Mouse (Mus musculus): ENCODE measurements around the gene Cdh16. TPM values are rescaled to one million over a fixed set of nuclear protein-coding genes. Genes with fewer than 3 reads are reported as not detected.

The Cdh16 gene
- polyA plus RNA-seq, 1 experiment from 2014 or later, result not detected

DNA sequence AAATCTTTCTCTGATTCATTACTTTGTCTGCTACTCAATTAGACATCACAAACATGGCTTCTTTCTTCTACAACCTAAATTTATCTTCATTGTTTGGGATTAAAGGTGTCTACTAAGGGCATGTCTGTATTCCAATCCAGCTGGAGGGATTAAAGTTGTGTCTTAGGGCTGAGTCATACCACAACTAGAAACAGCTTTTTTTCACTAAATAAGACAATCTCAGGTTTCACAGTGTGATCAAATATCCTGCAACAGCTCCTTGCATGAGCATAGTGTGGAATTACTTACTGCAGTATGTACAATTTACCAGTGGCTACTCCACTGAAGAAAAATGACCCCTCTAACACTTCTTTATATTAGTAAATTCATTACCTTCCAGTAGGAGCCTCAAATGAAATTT is 63.5 kb downstream of the Cdh16 start:
- Histone ChIP-seq H3K36me3 (replicated peaks; ENCODE audit: control insufficient read depth, insufficient read depth, low read depth, low read length) (no peaks in the 10 kb centered on the region), H3K9ac (replicated peaks; ENCODE audit: low read length) (no peak overlapping the region), H3K27me3 (ENCODE audit: control insufficient read depth, insufficient read depth, low read length) (no peaks in the 10 kb centered on the region), H3K27ac (replicated peaks; ENCODE audit: low read depth, low read length) (no peak overlapping the region), H3K9me3 (replicated peaks; ENCODE audit: control insufficient read depth, low read length) (no peaks in the 10 kb centered on the region), H3K4me2 (ENCODE audit: low read depth, low read length) (no peak overlapping the region), H3K4me3 (ENCODE audit: low read depth, low read length) (no peak overlapping the region), H3K4me1 (ENCODE audit: control insufficient read depth, insufficient read depth, low read length) (no peaks in the 10 kb centered on the region)
- peak; percentile 11 for DNase-seq (ENCODE audit: low spot score)
- no peak for ATAC-seq (replicated peaks; ENCODE audit: insufficient number of reproducible peaks, low FRiP score, low TSS enrichment, low read depth)

DNA sequence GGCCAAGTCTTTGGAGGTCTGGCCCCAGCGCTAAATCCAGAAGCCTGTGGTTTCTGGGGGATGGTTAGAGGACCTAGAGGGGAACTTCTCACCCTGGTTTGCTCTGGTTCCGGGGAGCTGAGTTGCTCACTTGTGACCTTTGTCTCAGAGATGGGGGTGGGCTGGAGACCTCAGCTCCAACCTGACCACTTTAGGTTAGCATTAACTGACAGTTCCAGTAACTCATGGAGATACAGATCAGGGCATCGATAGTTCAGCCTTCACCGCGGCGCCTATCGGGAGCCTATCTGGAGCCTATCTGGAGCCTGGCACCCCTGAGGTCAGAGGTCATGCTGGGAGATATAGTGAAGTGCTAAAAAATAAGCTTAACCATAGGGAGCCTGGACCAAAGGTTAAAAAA is 67.0 kb downstream of the Cdh16 start:
- Histone ChIP-seq H3K4me3 (ENCODE audit: low read depth, low read length) (no peak overlapping the region), H3K27ac (replicated peaks; ENCODE audit: low read depth, low read length) (no peak overlapping the region), H3K9me3 (replicated peaks; ENCODE audit: control insufficient read depth, low read length) (no peaks in the 10 kb centered on the region), H3K36me3 (replicated peaks; ENCODE audit: control insufficient read depth, insufficient read depth, low read depth, low read length) (no peaks in the 10 kb centered on the region), H3K27me3 (ENCODE audit: control insufficient read depth, insufficient read depth, low read length) (no peaks in the 10 kb centered on the region), H3K4me2 (ENCODE audit: low read depth, low read length) (no peak overlapping the region), H3K4me1 (ENCODE audit: control insufficient read depth, insufficient read depth, low read length) (no peaks in the 10 kb centered on the region), H3K9ac (replicated peaks; ENCODE audit: low read length) (no peak overlapping the region)
- DNase-seq (ENCODE audit: low spot score), result no peak
- no peak for ATAC-seq (replicated peaks; ENCODE audit: insufficient number of reproducible peaks, low FRiP score, low TSS enrichment, low read depth)
- WGBS, result 76% methylated on average over 7 of the region's 7 CpGs

DNA sequence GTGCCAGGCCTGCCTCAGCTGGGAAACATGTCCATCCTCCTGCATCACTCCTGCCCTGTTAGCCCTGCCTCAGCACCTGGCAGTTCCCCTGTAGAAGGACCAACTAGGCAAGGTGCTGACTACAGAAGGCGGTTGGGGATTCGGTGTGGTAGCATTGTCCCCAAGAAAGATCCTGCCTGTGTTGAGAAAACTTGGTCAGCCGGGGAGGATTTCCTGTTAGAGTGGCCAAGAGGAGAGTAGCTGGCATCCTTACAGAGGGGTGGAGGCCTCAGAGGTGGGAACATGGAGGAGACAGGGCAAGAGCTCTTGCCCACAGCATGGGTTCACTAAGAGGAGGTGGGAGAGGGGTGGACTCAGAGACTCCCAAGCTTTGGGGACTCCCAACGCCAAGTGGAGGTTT is 69.0 kb downstream of the Cdh16 start:
- Histone ChIP-seq H3K9ac (replicated peaks; ENCODE audit: low read length) (no peak overlapping the region), H3K4me1 (ENCODE audit: control insufficient read depth, insufficient read depth, low read length) (no peaks in the 10 kb centered on the region), H3K27ac (replicated peaks; ENCODE audit: low read depth, low read length) (no peak overlapping the region), H3K9me3 (replicated peaks; ENCODE audit: control insufficient read depth, low read length) (no peaks in the 10 kb centered on the region), H3K27me3 (ENCODE audit: control insufficient read depth, insufficient read depth, low read length) (no peaks in the 10 kb centered on the region), H3K4me2 (ENCODE audit: low read depth, low read length) (no peak overlapping the region), H3K4me3 (ENCODE audit: low read depth, low read length) (no peak overlapping the region), H3K36me3 (replicated peaks; ENCODE audit: control insufficient read depth, insufficient read depth, low read depth, low read length) (no peaks in the 10 kb centered on the region)
- DNase-seq (ENCODE audit: low spot score) (no peak), ATAC-seq (replicated peaks; ENCODE audit: insufficient number of reproducible peaks, low FRiP score, low TSS enrichment, low read depth) (no peak)
- WGBS, result 88% methylated on average over 4 of the region's 4 CpGs

Other genes starting within 250 kb of the Cdh16 start
- 3.3 and 3.8 TPM in 2 replicates for gene Cmtm4, start 228.6 kb downstream of the Cdh16 start, polyA plus RNA-seq (2014; fragmentation: Nextera tagmentation; extraction: Ambion mirVana)
- gene Dync1li2, start 181.3 kb downstream of the Cdh16 start, polyA plus RNA-seq (2014; fragmentation: Nextera tagmentation; extraction: Ambion mirVana), result 63.1 and 66.6 TPM in 2 replicates
- 0.35 and 0.39 TPM in 2 replicates for gene Terb1, start 114.5 kb downstream of the Cdh16 start, polyA plus RNA-seq (2014; fragmentation: Nextera tagmentation; extraction: Ambion mirVana)
- gene Nae1, start 89.8 kb downstream of the Cdh16 start, polyA plus RNA-seq (2014; fragmentation: Nextera tagmentation; extraction: Ambion mirVana), result 133 and 163 TPM in 2 replicates
- gene Car7, start 89.7 kb downstream of the Cdh16 start, polyA plus RNA-seq (2014; fragmentation: Nextera tagmentation; extraction: Ambion mirVana), result 0.64 and 1.5 TPM in 2 replicates
- gene Pdp2, start 32.9 kb downstream of the Cdh16 start, polyA plus RNA-seq (2014; fragmentation: Nextera tagmentation; extraction: Ambion mirVana), result 14.1 and 15.6 TPM in 2 replicates
- gene Rrad, start 6.9 kb upstream of the Cdh16 start, polyA plus RNA-seq (2014; fragmentation: Nextera tagmentation; extraction: Ambion mirVana), result 2.2 and 3.6 TPM in 2 replicates
- gene Ciao2b, start 17.6 kb upstream of the Cdh16 start, polyA plus RNA-seq (2014; fragmentation: Nextera tagmentation; extraction: Ambion mirVana), result 79.7 and 82.5 TPM in 2 replicates
- gene Ces2a, start 109.6 kb upstream of the Cdh16 start, polyA plus RNA-seq (2014; fragmentation: Nextera tagmentation; extraction: Ambion mirVana), result not detected in 2 replicates
- 0.17 TPM in 1 of 2 replicates, not detected in the other for gene Ces2b, start 207.2 kb upstream of the Cdh16 start, polyA plus RNA-seq (2014; fragmentation: Nextera tagmentation; extraction: Ambion mirVana)
- gene Ces2c, start 222.7 kb upstream of the Cdh16 start, polyA plus RNA-seq (2014; fragmentation: Nextera tagmentation; extraction: Ambion mirVana), result not detected in 2 replicates

Measured in embryonic facial prominence, embryonic 11.5 days (tissue).